9 mouse cellular contexts compared by ENCODE assay signal in genomic region chr6:146008450-146008981, GRCm38 (mm10).
DNase-seq lines count a peak whose midpoint lies in the region; ATAC-seq and TF ChIP-seq lines count a peak whose summit lies in the region.
"Had no signal": no experiment of that assay in that cellular context is flagged by ENCODE, and none has a peak within 500 bp of the region (broad histone marks: within the 10 kb centered on the region; RNA-seq: fewer than 3 reads in every experiment).

No protein-coding gene starts in this region.

- H3K9ac ChIP-seq in heart, adult 2 months (ENCODE audit: low read depth, low read length), result no peak overlapping the region
- H3K9ac ChIP-seq in hindbrain, embryonic 15.5 days, result no peak overlapping the region
- H3K9ac ChIP-seq in midbrain, embryonic 11.5 days (ENCODE audit: low read length), result no peak overlapping the region
- H3K9ac ChIP-seq: embryonic facial prominence, embryonic 12.5 days had no signal

- no peak for DNase-seq in heart, adult 2 months
- DNase-seq in heart, postnatal 25 days (ENCODE audit: low spot score), result no peak
- peak; percentile 73 for DNase-seq in 3134 (ENCODE audit: extremely low read depth, insufficient read length, low spot score)
- peak; percentile 56 for DNase-seq in cerebellum, adult 9-11 months
- no peak for DNase-seq in midbrain, embryonic 11.5 days (ENCODE audit: low spot score, missing footprints)
- no peak for DNase-seq in thymus, postnatal 36 days
- no peak for DNase-seq in yolk sac, embryonic 10.5 days (ENCODE audit: low spot score)

- H3K4me3 ChIP-seq in heart, adult 2 months, result no peak overlapping the region
- H3K4me3 ChIP-seq in hindbrain, embryonic 15.5 days, result no peak overlapping the region
- H3K4me3 ChIP-seq in midbrain, embryonic 11.5 days (ENCODE audit: low read depth, low read length), result no peak overlapping the region
- H3K4me3 ChIP-seq: embryonic facial prominence, embryonic 12.5 days had no signal

- H3K9me3 ChIP-seq in hindbrain, embryonic 15.5 days, result no peaks in the 10 kb centered on the region
- H3K9me3 ChIP-seq in midbrain, embryonic 11.5 days (ENCODE audit: control insufficient read depth, low read length), result no peaks in the 10 kb centered on the region
- H3K9me3 ChIP-seq: embryonic facial prominence, embryonic 12.5 days had no signal

- H3K36me3 ChIP-seq in heart, adult 2 months (ENCODE audit: control insufficient read depth, insufficient read depth, low read length), result no peaks in the 10 kb centered on the region
- no peaks in the 10 kb centered on the region for H3K36me3 ChIP-seq in hindbrain, embryonic 15.5 days
- no peaks in the 10 kb centered on the region for H3K36me3 ChIP-seq in midbrain, embryonic 11.5 days (ENCODE audit: control insufficient read depth, insufficient read depth, low read length)
- H3K36me3 ChIP-seq: embryonic facial prominence, embryonic 12.5 days had no signal

- ATAC-seq in hindbrain, embryonic 15.5 days (ENCODE audit: low FRiP score, low read depth), result peak; percentile 57; the same call in 1 of the 2 replicates
- 0 out of 2 replicates have a peak, but pooled peaks have one; percentile 25 for ATAC-seq in midbrain, embryonic 11.5 days (ENCODE audit: low FRiP score)

- 25% methylated on average over 5 of the region's 5 CpGs for WGBS in heart, adult 2 months
- 45% methylated on average over 5 of the region's 5 CpGs for WGBS in hindbrain, embryonic 15.5 days
- 64% methylated on average over 5 of the region's 5 CpGs for WGBS in midbrain, embryonic 11.5 days

- intact Hi-C loops in heart, adult 2 months (cut with DNase I), result no loop called here
- intact Hi-C loops in heart, postnatal 25 days (cut with DNase I), result no loop called here

- H3K27ac ChIP-seq in heart, adult 2 months, result no peak overlapping the region
- H3K27ac ChIP-seq in hindbrain, embryonic 15.5 days (replicated peaks), result no peak overlapping the region
- no peak overlapping the region for H3K27ac ChIP-seq in midbrain, embryonic 11.5 days (ENCODE audit: low read depth, low read length)
- H3K27ac ChIP-seq: embryonic facial prominence, embryonic 12.5 days had no signal

- peaks cover 12% of the 10 kb centered on the region for H3K4me1 ChIP-seq in heart, adult 2 months (ENCODE audit: control insufficient read depth, insufficient read depth, low read length)
- peaks cover 31% of the 10 kb centered on the region for H3K4me1 ChIP-seq in hindbrain, embryonic 15.5 days (replicated peaks)
- 0 out of 2 replicates have a peak, but pooled peaks cover 2% of the 10 kb centered on the region for H3K4me1 ChIP-seq in midbrain, embryonic 11.5 days (ENCODE audit: control insufficient read depth, insufficient read depth, low read length)

- no peaks in the 10 kb centered on the region for H3K27me3 ChIP-seq in heart, adult 2 months (ENCODE audit: control insufficient read depth, insufficient read depth, low read length)
- H3K27me3 ChIP-seq in hindbrain, embryonic 15.5 days, result no peaks in the 10 kb centered on the region
- no peaks in the 10 kb centered on the region for H3K27me3 ChIP-seq in midbrain, embryonic 11.5 days (ENCODE audit: control insufficient read depth, insufficient read depth, low read length)
- H3K27me3 ChIP-seq: embryonic facial prominence, embryonic 12.5 days had no signal

- no peaks in the 10 kb centered on the region for H3K79me2 ChIP-seq in heart, adult 2 months (replicated peaks; ENCODE audit: control insufficient read depth, insufficient read depth, low read length)

- H3K4me2 ChIP-seq in hindbrain, embryonic 15.5 days, result no peak overlapping the region
- no peak overlapping the region for H3K4me2 ChIP-seq in midbrain, embryonic 11.5 days
- H3K4me2 ChIP-seq: embryonic facial prominence, embryonic 12.5 days had no signal

- no peak for TF ChIP-seq POLR2A in heart, adult 2 months (IDR thresholded peaks at IDR 0.05; ENCODE audit: insufficient read depth, low read depth, low read length)

- peak; percentile 46 for TF ChIP-seq CTCF in heart, adult 2 months (IDR thresholded peaks at IDR 0.05)

- no peak for TF ChIP-seq EP300 in heart, adult 2 months (IDR thresholded peaks at IDR 0.05; ENCODE audit: insufficient read depth, low read depth, low read length)

Comparison
In these comparisons a context has a peak if more than half of its experiments do, and no peak if none do; other contexts are left out.
1. DNase-seq: peak in 3134 (single experiment) and cerebellum, adult 9-11 months (single experiment); none in heart, adult 2 months (0 of 2), heart, postnatal 25 days (single experiment), midbrain, embryonic 11.5 days (single experiment), thymus, postnatal 36 days (0 of 2) and yolk sac, embryonic 10.5 days (single experiment).